Mouse (Mus musculus) left cerebral cortex, adult 9 months (tissue): ENCODE measurements at regions not wholly inside any gene's neighbourhood (a gene's known extent, or its start where the extent isn't known, plus 50 kb on each side); places are given as distances from the start of the nearest gene placed in this dataset.

Experiments
- DNase-seq, 2 experiments: peaks; one replicate each; pipeline ENCODE4 v3.0.0; 2022; ENCODE audit warnings: low spot score in 2 of 2

DNA sequence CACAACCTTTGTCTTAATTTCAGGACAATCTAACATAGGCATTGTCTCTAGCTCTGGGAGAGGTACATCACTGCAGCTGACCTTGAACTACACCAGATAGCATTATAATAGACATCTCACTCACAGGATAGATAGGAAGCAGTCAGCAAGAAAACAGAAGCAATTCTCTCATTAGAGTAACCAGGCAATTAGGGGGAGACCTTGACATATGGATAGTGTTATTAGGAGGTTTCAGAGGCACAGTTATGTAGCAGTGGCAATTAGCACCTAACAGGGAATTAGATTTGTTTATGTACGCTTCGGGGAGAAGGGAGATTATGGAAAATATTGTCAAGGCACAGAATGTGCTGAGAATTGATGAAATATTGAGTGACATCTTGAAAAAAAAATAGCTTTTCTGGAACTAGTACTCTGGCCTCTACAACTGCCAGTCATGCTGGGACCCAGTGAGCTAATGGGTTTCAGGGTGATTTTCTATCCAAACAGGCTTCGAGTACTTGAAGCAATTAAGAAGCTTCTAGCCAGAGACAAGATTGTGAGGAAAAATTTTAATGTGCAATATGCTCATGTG, 216.8 kb upstream of the Aco1 start:
- no peak for DNase-seq

DNA sequence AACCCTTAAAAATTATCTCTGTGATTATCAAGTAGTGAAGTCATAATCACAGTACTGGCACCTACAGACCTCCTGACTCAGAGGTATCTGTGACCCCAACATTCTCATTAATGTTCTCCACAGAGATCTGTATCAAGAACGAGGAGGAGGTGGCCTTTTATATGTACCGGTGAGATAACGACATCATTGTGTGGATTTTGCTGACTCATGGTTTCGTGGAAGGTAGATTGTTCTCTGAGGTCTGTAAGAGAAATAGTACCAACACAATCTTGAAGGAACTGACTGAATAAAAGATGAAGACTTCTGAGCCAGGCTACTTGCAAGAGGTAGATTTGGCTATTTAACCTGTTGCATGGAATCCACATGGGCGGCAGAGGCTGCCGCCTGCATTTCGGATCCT, 216.3 kb upstream of the Aco1 start:
- DNase-seq, result no peak

DNA sequence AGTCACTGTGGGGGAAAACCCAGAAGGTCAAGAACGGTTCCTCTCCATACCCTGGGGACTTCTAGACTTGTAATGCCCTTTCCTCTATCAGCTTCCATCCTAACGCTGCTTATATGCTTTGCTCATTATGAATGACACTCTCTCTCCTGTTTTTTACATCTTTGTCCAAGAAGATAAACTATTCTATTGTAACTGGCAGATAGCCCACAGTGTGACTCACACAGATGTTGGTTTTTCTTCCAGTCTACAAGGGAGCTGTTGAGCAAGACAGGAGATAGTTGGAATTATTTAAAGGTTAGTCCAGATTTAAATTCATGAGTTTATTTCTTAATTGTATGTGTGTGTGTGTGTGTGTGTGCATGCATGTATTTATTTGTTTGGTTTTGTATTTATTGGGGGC, 214.4 kb upstream of the Aco1 start:
- no peak for DNase-seq

DNA sequence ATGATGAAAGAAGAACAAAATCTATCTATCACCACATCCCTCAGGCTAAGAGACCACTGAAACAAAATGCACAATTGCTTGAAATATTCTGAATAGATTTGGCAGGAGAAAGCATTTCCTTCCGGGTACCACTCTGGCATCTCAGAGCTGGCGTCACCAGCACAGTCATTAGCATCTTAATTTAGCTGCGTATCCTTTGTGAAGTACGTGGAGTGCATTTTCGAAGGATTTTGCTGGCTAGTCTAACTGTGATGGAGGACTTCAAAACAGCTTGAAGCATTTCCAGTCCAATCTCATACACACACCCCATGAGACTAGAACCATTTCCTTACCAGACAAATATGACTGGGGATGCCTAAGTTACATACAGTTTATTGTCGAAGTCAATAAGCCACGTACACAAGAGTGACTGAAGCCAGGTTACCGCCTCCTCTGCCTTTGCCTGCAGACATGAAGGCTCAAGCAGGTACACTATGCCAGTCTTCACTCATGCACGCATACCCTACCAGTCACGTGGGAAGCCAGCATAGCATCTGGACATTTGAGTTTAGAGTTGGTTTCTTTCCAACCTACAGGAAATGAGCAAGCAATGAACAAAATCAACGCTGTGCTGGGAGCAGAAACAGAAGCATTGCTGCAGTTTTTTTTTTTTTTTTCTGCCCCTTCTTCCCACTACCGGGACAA, 208.7 kb upstream of the Aco1 start:
- peak in 1 of 2 experiments; percentile 11 for DNase-seq

DNA sequence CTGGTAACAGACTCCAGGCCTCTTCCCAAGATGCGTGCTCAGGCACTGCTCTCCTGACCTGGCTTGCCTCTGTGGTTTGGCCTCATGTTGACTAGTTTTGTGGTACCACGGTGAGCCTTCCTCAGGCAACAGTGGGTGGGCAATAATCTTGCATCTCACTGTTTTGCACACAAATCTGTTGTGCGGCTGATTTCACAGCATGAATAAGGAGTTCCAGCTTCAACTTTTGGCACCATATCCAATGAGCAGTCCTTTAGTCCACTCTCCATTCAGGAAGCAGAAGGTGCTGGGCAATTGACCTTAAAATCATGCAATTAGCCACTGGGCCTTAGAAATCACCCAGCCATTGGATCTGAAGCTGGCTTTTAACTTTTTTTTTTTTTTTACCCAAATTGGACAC, 184.2 kb upstream of the Aco1 start:
- no peak for DNase-seq

DNA sequence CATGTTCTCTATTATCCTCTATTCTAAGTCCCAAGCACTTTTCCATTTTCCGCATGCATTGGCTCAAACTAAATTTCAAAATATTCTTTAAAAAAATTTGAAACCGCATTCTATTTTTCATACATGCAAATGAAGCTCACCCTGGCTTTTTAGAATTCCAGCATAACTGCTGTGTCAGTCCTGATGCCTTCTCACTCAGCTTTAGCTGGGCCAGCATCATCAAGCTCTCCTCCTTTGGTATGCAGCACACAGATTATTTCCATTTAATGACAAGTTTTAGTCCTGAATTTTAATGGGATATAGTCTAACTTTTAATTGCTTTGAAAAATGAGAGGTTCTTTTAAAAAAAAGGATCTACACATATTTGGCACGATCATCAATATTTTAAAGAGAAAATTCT, 174.9 kb upstream of the Aco1 start:
- DNase-seq, result no peak

DNA sequence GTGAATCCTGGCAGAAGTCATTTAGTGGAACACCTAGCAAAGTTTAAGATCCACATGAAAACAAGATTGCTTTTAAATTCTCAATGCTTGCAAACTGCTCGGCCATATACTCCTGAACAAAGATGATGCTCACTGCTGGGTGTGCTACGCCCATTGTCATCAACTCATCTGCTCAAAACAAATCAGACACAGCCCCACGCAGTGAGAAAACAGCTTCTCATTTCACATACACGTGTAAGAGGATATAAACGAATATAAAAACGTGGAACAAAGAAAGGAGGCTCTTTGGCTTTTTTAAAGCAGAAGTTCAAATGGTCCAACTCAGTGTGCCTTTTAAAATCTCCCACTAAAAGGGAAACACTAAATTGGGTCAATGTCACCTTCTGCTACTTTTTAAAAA, 151.5 kb upstream of the Aco1 start:
- no peak for DNase-seq

DNA sequence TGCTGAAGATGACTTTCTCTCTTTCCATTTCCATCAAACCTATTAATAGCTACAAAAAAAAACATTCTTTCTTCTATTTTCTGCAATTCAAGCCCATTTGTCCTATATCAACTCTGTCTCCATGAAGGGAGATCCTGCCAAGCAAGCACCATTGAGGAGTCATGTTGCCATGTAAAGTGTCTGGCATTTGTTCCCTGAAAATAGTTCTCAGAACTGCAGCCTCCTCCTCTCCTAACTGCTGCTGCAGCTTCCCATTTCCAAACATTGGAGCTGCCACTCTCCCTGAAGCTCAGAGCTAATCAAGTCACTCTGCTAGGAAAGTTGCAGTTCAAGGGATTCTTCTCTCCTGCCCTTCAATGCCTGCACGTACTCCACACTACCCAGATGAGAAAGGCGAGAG, 151.0 kb upstream of the Aco1 start:
- DNase-seq, result peak; percentile 40 to 50

DNA sequence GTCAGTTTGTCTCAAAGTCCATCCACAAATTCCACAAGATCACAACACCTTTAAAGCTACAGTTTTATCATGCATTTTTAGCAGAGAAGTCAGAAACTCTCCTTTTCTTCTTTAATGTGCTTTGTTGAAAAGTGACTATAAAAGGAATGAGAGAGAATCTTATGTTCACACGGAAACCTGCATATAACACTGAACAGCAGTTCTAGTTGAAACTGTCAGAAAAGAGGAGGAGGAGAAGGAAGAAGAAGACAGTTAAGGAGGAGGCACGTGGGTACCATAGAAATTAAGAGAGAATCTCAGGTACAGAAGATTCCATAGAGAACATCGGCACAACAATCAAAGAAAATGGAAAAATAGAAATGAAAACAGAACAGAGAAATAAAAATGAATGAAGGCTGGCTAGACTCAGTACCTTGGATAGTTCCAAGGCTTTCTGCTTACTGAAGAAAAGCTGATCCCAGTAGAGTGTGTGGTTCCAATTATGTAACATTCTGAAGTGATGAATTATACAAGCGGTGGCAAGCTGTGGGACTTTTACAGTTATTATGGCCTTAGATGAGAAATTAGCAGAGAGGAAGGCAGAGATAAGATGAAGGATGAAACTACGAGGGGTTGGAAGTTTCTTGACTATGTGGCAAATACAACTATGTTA, 144.0 kb upstream of the Aco1 start:
- DNase-seq, result no peak

DNA sequence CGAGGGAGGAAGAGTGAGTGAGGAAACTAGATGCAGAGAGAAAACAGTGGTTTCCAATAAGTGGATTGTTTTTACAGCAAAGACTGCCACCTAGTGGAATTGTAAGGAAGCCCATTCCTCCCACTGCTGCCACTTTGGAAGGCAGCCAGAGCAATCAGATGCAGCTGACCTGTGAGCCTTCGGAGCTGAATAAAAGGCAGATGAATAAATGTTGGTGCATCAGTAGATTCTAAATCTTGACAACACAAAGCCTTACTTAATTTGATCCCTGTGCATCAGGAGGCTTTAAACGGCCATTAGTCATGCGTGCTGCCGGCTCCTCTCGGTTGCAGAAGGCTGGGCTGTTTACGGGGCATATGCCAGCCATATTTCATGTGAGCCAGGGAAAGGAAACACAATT, 128.2 kb upstream of the Aco1 start:
- DNase-seq, result peak; percentile 48 to 89

DNA sequence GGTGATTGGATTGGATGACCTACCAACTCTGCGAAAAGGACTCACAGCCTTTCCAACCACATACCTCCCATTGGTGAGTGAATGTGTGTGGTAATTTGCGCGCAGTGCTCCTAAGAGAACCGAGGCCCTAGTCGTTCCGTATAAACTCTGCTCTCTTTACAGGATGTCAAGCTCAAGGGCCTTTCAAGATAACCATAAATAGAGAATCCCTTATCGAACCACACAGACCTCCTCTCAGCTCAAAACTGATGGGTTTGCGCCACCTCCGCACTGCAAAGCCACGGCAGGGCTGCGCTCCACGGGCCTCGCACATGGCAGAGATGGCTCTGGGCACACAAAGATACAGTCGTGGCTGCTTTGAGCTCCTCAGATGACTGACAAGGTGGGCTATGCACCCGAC, 126.0 kb upstream of the Aco1 start:
- no peak for DNase-seq

DNA sequence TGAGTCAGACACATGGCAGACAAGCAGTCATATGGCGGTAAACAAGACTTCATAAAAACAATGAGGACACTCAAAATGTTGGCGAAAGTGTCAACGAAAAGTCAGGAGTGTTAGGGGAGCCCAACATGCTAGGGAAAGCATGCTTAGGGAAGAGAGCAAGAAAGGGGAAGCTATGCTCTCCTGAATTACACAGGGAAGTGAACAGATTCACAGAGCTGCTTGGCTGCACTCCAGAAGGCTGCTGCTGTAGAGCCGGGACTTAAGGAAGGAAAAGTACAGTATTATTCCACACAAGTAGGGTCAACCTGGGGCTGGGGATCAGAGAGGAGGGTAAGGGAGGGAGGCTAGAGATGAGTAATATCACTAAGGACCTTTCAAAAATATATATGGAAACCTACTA, 124.7 kb upstream of the Aco1 start:
- DNase-seq, result no peak

DNA sequence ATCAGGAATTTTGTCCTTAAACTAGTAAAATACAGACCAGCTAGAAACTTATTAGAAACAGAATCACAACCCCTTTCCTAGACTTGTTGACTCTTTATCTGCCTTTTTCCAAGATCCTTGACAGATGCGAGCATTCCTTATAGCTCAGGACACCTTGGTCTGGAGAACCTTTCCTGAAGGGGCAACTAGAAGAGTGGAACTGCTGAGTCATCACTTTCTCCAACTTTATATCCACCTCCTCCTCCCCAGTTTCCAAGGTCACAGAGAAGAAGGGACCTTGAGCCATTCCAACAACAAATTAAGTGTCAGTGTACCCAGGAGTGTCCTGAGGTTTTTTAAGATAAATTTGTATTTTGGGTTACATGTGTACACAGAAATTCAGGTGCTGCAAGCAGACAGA, 111.5 kb upstream of the Aco1 start:
- DNase-seq, result no peak

DNA sequence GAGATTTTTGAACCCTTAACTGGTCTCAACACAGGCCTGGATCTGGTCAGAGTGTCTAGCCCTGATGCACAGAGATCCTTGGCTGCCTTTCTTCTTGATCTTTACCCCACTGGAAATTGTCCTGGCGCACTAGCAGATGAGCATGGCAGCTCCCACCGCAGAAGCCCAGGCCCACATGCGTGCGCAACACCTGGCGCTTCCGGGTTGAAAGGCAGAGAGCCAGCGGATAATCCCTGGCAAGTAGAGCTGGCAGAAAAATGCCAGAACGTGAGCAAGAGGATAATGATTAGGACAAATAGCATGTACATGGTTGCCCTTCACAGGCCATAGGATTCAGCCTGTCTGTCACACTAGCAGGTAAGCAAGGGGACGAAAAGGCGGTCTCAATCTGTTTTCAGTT, 95.0 kb upstream of the Aco1 start:
- no peak for DNase-seq

DNA sequence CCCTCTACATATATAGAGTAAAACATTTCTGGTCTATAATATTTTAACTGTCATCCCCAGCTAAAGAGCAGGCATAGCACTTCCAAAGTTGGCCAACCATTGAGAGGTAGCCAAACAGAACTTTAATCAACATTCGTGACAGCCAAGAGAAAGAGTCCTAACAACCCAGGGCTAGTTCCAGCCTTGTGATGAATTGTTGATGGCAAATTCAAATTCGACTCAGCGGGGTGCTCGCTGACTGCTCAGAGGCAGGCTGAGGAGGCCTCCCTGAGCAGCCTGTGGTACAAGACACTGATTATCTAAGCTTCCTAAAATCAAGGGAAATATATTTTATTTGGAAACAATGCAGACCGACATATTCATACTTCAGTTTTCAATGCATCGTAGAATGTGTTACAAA, 93.8 kb upstream of the Aco1 start:
- DNase-seq, result no peak

DNA sequence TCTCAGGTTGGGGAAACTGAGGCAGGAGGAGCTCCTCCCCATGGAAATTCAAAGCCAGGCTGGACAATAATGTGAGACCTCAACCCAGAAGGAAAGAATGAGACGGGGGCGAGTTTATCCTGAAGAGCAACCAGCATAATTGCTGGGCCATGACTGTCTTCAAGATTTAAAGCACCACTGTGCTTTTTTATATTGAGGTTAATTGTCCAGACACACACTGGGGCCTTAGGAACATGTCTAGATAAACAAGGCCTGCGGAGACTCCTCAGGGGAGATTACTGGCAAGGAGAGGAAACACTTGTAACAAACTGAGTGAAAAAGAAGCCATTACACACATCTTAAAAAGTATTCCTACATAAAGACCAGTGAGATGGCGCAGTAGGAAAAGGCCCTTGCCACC, 91.0 kb upstream of the Aco1 start:
- no peak for DNase-seq

DNA sequence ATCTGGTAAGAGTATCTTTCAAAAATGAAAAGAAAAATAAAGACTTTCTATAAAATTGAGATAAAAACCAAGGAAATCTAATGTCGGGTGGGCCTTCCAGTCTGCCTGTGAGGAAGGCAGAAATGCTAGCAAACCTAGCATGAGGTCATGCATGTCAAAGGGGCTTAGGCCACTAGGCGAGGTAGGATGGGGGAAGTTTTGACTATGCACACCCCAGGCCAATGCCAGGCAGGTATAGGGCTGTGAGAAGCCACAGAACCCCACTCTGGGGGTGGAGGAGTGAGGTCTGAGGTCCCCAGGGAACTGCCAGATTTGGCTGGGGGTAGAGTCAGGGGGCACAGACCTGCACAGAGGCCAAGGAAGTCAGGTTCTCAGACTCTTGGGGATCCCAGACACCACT, 89.5 kb upstream of the Aco1 start:
- no peak for DNase-seq

DNA sequence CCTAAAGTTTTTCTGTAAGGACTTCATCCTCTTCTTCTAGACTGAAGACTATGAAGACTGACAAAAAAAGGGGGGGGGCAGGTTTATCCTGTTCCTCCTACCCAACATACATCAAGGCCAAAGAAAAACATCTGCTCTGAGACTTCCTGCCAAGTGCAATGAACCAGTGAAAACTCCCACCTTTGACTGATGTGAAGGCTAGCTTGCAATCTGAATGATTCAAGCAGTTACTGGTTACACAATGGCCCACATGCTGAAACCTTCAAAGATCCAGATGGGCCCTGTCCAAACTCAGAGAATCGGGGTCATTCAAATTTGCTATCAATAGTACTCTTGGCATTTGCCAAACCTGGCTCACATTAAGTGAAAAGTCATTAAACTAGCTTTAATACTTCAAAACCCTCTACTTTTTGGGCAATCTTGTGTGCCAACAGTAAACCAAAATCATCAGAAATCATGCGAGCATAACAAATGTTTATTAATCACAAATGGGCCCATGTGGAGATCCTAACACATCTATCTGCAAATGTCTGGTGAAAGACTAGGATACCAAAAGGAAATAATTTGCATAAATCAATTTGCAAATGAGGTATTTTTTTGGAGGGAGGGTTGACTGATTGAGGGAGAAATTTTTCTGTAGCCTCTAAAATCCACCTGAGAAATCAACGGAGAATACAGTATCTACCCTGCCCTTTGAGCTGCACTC, 79.0 kb upstream of the Aco1 start:
- DNase-seq, result no peak

DNA sequence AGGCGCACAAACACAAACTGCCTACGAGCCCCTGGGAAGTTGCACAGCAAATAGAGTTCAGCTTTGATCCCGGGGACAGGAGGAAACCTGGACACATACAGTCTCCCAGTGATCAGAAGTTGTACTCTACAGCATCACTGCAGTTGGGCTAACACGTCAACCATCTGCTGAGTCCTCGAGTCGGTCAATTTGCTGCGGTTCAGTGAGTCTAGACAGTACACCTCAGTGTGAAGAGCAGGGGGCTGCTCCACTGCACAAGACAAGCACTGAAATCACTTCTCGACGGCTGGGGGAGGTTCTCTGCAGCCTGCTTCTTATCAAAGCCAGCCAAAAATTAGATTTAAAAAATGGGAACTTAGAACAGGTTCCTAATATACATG, 78.4 kb upstream of the Aco1 start:
- DNase-seq, result no peak

DNA sequence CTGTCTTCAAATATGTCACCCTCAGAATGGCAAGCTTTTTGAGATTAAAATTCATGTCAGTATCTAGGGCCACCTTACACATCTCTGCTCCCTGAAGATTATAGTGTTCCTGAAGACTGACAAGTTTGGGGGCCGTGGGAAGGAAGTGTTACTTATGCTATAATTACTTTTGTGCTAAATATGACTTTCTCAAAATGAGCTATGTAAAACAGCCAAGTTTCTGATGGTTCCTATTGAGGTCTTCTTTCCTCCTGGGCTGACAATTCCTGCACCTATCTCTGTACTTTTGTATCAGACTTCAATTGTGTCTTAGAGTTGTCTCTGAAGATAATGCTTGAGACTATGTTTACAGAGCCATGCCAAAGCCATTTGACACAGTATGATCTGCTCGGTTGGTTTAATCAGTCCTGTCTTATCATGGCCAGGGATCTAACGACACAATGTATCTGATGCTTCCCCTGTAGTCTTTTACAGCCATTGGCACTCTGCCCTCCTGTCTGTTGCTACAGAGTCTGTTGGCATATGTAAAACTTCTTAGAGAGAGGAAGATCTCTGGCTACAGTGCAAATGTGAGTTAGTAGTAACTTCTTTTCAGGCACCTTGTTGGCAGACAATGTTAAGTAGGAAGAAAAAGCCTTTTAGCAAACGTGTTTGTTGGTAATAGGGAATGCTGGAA, 71.8 kb upstream of the Aco1 start:
- DNase-seq, result peak; percentile 38 to 51

DNA sequence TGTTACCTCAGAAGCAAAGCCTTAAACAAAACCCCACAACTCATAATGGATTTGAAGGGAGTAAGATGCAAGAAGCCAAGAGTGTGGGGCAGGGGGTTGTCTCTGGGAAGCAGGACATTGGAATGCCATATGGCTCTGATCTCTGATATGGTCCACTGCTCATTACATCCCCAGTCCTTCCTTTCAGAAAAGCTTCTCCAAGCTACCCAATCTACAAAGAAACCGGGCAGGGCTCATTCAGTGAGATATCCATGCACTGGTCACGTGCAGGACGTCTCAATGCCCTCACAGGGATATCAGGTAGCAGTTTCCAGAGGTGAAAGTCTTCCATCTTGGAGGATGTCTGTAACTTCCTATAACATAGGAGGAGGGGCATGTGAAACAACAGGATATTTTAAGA, 61.8 kb upstream of the Aco1 start:
- no peak for DNase-seq

DNA sequence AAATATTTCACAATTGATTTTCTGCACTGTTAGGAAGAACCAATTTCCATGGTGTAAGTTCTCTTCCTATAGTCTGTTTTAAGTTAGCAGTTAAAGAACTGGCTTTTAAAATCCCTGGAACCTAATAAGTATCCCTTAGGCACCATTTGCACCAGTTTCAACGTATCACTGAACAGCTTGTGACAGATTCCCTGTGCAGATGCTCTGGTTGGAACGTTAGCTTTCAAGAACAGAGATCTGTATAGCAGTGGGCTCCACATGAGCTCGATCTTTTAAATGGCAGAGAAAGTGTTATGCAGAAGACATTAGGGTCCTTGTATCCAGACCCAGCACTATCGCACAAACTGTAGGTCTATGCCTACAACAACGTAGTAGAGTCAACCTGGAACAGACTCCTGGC, 52.6 kb upstream of the Aco1 start:
- no peak for DNase-seq
